Comparison of ENCODE assay signal across 9 mouse cellular contexts in the genomic region with DNA sequence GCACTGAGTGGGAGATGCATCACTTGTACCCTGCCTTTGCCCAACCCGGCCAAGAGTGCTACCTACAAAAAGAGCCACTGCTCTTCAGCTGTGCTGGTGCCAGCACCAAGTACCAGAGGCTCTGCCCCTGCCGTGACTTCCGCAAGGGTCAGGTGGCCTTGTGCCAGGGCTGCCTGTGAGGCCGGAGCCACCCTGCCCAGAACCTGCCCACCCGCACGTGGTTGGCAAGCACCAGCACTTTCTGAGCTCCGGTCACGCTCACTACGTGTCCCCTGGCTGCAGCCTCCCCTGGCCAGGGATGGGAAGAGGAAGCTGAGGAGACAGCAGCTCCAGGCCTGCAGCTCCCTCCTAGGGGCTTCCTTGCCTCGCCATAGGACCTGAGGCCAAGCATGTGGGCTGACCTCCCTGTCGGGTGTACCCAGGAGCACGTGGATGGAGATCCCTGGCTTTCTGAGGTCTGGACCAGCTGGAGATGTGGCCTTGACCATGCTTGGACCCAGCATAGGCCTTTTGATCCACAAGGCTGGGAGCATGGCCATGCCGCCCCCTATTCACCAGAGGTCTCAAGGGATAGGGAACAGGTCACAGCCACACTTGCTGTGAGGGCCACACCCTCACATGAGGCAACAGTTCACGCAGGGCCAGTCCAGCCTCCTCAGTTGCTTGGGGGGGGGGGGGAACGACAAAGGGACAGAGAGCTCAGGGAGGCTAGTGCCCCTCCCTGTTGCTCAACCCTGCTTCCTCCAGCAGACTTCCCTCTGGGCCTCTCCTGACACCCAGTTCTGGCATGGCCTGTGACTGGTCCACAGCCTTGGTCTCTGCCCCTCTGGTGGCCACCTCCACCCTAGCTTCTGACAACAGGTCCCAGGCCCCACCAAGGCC.
DNase-seq lines count a peak whose midpoint lies in the region; ATAC-seq and TF ChIP-seq lines count a peak whose summit lies in the region.
"Had no signal": no experiment of that assay in that cellular context is flagged by ENCODE, and none has a peak within 500 bp of the region (broad histone marks: within the 10 kb centered on the region; RNA-seq: fewer than 3 reads in every experiment).

No protein-coding gene starts in this region.

- H3K27ac ChIP-seq in gastrocnemius, adult 2 months, result no peak overlapping the region
- 0 out of 2 replicates have a peak overlapping the region, but pooled peaks have one; percentile 13 for H3K27ac ChIP-seq in neural tube, embryonic 13.5 days (replicated peaks)
- H3K27ac ChIP-seq in liver, embryonic 16.5 days (ENCODE audit: low read length), result no peak overlapping the region

- H3K9me3 ChIP-seq in neural tube, embryonic 13.5 days, result no peaks in the 10 kb centered on the region
- H3K9me3 ChIP-seq in liver, embryonic 16.5 days (replicated peaks; ENCODE audit: control insufficient read depth, low read length), result no peaks in the 10 kb centered on the region

- 82% methylated on average over 15 of the region's 15 CpGs for WGBS in neural tube, embryonic 13.5 days
- 63% methylated on average over 15 of the region's 15 CpGs for WGBS in liver, embryonic 16.5 days (ENCODE audit: insufficient replicate concordance)

- intact Hi-C loops in gastrocnemius, adult 2 months (cut with DNase I), result no loop called here

- no peak overlapping the region for H3K9ac ChIP-seq in neural tube, embryonic 13.5 days
- H3K9ac ChIP-seq in liver, embryonic 16.5 days (ENCODE audit: low read depth, low read length), result no peak overlapping the region

- H3K4me1 ChIP-seq in neural tube, embryonic 13.5 days (replicated peaks), result peaks cover 31% of the 10 kb centered on the region
- no peaks in the 10 kb centered on the region for H3K4me1 ChIP-seq in liver, embryonic 16.5 days (ENCODE audit: control insufficient read depth, low read depth, low read length)

- no peak for TF ChIP-seq CTCF in gastrocnemius, adult 2 months (IDR thresholded peaks at IDR 0.05)

- peak; percentile 45 for DNase-seq in gastrocnemius, adult 2 months
- DNase-seq in gastrocnemius, postnatal 25 days, result no peak
- no peak for DNase-seq in neural tube, embryonic 10.5 days (ENCODE audit: extremely low spot score, low spot score)
- no peak for DNase-seq in embryo, embryonic 11 days
- DNase-seq in kidney, adult 8-10 months, result no peak

- H3K4me2 ChIP-seq in neural tube, embryonic 13.5 days, result no peak overlapping the region
- H3K4me2 ChIP-seq in liver, embryonic 16.5 days (ENCODE audit: low read depth, low read length), result no peak overlapping the region

- H3K36me3 ChIP-seq in neural tube, embryonic 13.5 days, result peaks cover 55% of the 10 kb centered on the region
- no peaks in the 10 kb centered on the region for H3K36me3 ChIP-seq in liver, embryonic 16.5 days (ENCODE audit: control insufficient read depth, insufficient read depth)

- H3K4me3 ChIP-seq in gastrocnemius, adult 2 months, result no peak overlapping the region
- H3K4me3 ChIP-seq in neural tube, embryonic 13.5 days, result no peak overlapping the region
- H3K4me3 ChIP-seq in liver, embryonic 16.5 days (ENCODE audit: low read depth, low read length), result no peak overlapping the region

- H3K27me3 ChIP-seq in neural tube, embryonic 13.5 days, result no peaks in the 10 kb centered on the region
- no peaks in the 10 kb centered on the region for H3K27me3 ChIP-seq in liver, embryonic 16.5 days (ENCODE audit: control insufficient read depth, insufficient read depth, low read depth, low read length)

- ATAC-seq in neural tube, embryonic 13.5 days (ENCODE audit: low read depth), result no peak
- ATAC-seq in liver, embryonic 16.5 days (ENCODE audit: low read depth), result peak; percentile 45
- ATAC-seq: activated CD4-positive, CD25-positive, alpha-beta regulatory T cell, adult 4 months; forebrain, embryonic 14.5 days had no signal
